Mouse (Mus musculus): Measurements from ENCODE around the gene Gm8764. TPM values are rescaled to one million over a fixed set of nuclear protein-coding genes. Genes with fewer than 3 reads are reported as not detected.
"Not testable (repeated sequence)": the region's sequence is repeated elsewhere in the genome, so short reads cannot be mapped to it uniquely, and the experiment has no call there.

Gm8764 gene
- not detected in 2 replicates for polyA plus RNA-seq (2012; ENCODE audit: insufficient read depth, insufficient read length, missing spikeins)

DNA sequence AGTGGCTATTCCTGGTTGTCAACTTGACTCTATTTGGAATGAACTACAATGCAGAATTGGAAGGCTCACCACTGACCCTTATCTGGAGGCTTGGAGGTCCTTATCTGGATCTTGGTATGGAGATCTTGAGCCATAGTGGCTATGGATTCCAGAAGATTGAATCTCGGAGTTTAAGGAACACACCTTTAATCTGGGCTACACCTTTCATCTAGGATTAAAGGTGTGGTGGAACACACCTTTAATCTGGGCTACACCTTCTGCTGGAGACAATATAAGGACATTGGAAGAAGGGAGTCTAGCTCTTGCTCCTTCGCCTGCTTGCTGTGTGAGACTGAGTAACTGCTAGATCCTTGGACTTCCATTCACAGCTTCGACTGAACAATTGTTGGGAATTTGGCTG, at the start of gene Gm8764:
Gene Gm8764, plus strand, starts transcription at position 301 of the 400 bp plus-strand sequence.
- H3K4me3 ChIP-seq (ENCODE audit: insufficient read depth, low read depth, low read length); H3K27ac ChIP-seq (replicated peaks; ENCODE audit: low read depth, low read length); H3K4me1 ChIP-seq (ENCODE audit: control insufficient read depth, insufficient read depth, insufficient read length, low read length): not testable (repeated sequence)

DNA sequence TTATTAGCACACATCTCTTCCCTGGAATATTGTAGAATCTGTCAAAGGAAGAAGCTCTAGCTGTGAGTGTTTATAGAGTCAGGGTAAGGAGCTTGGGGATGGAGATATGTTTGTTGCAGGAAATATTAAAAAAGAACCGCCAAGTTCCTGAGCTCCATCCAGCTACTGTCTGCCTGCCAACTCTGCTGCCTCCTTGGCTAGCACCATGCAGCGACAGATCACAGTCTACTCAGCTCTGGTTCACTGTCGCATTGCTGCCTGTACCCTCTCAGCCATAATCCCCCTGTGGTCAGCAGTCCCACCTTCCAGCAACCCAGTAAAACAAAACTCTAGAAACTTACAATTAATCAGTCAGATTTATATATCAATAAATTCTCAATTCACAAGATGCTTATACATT, 49.8 kb upstream of the Gm8764 start:
- Histone ChIP-seq H3K4me1 (ENCODE audit: control insufficient read depth, insufficient read depth, insufficient read length, low read length) (no peaks in the 10 kb centered on the region), H3K4me3 (ENCODE audit: insufficient read depth, low read depth, low read length) (no peak overlapping the region), H3K27ac (replicated peaks; ENCODE audit: low read depth, low read length) (no peak overlapping the region)

DNA sequence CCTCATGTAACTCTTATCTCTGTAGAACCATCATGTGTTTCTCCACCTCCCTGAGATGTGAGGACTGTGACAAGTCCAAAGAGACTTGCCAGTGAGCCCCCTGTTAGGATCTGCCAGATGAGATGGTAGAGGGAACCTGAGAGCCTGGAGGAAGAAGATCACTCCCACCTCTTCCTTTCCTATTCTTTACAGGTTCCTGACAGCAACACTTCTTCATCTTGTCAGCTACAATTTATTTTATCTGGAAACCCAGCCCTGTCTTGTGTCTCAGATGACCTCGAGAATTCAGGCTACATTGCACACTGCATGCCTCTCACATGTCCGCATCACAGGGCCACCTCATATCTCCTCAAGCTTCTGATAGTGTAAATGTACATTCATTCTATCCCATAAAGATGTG, 41.5 kb upstream of the Gm8764 start:
- Histone ChIP-seq H3K4me3 (ENCODE audit: insufficient read depth, low read depth, low read length) (no peak overlapping the region), H3K4me1 (ENCODE audit: control insufficient read depth, insufficient read depth, insufficient read length, low read length) (no peaks in the 10 kb centered on the region), H3K27ac (replicated peaks; ENCODE audit: low read depth, low read length) (no peak overlapping the region)

DNA sequence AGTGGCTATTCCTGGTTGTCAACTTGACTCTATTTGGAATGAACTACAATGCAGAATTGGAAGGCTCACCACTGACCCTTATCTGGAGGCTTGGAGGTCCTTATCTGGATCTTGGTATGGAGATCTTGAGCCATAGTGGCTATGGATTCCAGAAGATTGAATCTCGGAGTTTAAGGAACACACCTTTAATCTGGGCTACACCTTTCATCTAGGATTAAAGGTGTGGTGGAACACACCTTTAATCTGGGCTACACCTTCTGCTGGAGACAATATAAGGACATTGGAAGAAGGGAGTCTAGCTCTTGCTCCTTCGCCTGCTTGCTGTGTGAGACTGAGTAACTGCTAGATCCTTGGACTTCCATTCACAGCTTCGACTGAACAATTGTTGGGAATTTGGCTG, 17.1 kb upstream of the Gm8764 start, which contains the start of gene Gm21293:
Gene Gm21293, plus strand, starts transcription at position 301 of the 400 bp plus-strand sequence.
- not testable (repeated sequence) for H3K27ac ChIP-seq (replicated peaks; ENCODE audit: low read depth, low read length); H3K4me3 ChIP-seq (ENCODE audit: insufficient read depth, low read depth, low read length); H3K4me1 ChIP-seq (ENCODE audit: control insufficient read depth, insufficient read depth, insufficient read length, low read length)

DNA sequence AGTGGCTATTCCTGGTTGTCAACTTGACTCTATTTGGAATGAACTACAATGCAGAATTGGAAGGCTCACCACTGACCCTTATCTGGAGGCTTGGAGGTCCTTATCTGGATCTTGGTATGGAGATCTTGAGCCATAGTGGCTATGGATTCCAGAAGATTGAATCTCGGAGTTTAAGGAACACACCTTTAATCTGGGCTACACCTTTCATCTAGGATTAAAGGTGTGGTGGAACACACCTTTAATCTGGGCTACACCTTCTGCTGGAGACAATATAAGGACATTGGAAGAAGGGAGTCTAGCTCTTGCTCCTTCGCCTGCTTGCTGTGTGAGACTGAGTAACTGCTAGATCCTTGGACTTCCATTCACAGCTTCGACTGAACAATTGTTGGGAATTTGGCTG, 8.6 kb upstream of the Gm8764 start, which contains the start of gene Gm6763:
Gene Gm6763, plus strand, starts transcription at position 301 of the 400 bp plus-strand sequence.
- not testable (repeated sequence) for H3K27ac ChIP-seq (replicated peaks; ENCODE audit: low read depth, low read length); H3K4me1 ChIP-seq (ENCODE audit: control insufficient read depth, insufficient read depth, insufficient read length, low read length); H3K4me3 ChIP-seq (ENCODE audit: insufficient read depth, low read depth, low read length)

DNA sequence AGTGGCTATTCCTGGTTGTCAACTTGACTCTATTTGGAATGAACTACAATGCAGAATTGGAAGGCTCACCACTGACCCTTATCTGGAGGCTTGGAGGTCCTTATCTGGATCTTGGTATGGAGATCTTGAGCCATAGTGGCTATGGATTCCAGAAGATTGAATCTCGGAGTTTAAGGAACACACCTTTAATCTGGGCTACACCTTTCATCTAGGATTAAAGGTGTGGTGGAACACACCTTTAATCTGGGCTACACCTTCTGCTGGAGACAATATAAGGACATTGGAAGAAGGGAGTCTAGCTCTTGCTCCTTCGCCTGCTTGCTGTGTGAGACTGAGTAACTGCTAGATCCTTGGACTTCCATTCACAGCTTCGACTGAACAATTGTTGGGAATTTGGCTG, 8.4 kb downstream of the Gm8764 start, which contains the start of gene Gm21304:
Gene Gm21304, plus strand, starts transcription at position 301 of the 400 bp plus-strand sequence.
- not testable (repeated sequence) for H3K27ac ChIP-seq (replicated peaks; ENCODE audit: low read depth, low read length); H3K4me3 ChIP-seq (ENCODE audit: insufficient read depth, low read depth, low read length); H3K4me1 ChIP-seq (ENCODE audit: control insufficient read depth, insufficient read depth, insufficient read length, low read length)

DNA sequence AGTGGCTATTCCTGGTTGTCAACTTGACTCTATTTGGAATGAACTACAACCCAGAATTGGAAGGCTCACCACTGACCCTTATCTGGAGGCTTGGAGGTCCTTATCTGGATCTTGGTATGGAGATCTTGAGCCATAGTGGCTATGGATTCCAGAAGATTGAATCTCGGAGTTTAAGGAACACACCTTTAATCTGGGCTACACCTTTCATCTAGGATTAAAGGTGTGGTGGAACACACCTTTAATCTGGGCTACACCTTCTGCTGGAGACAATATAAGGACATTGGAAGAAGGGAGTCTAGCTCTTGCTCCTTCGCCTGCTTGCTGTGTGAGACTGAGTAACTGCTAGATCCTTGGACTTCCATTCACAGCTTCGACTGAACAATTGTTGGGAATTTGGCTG, 16.9 kb downstream of the Gm8764 start, which contains the start of gene Gm21312:
Gene Gm21312, plus strand, starts transcription at position 301 of the 400 bp plus-strand sequence.
- H3K27ac ChIP-seq (replicated peaks; ENCODE audit: low read depth, low read length); H3K4me1 ChIP-seq (ENCODE audit: control insufficient read depth, insufficient read depth, insufficient read length, low read length); H3K4me3 ChIP-seq (ENCODE audit: insufficient read depth, low read depth, low read length): not testable (repeated sequence)

DNA sequence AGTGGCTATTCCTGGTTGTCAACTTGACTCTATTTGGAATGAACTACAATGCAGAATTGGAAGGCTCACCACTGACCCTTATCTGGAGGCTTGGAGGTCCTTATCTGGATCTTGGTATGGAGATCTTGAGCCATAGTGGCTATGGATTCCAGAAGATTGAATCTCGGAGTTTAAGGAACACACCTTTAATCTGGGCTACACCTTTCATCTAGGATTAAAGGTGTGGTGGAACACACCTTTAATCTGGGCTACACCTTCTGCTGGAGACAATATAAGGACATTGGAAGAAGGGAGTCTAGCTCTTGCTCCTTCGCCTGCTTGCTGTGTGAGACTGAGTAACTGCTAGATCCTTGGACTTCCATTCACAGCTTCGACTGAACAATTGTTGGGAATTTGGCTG, 25.4 kb downstream of the Gm8764 start, which contains the start of gene Gm20765:
Gene Gm20765, plus strand, starts transcription at position 301 of the 400 bp plus-strand sequence.
- not testable (repeated sequence) for H3K4me1 ChIP-seq (ENCODE audit: control insufficient read depth, insufficient read depth, insufficient read length, low read length); H3K4me3 ChIP-seq (ENCODE audit: insufficient read depth, low read depth, low read length); H3K27ac ChIP-seq (replicated peaks; ENCODE audit: low read depth, low read length)

DNA sequence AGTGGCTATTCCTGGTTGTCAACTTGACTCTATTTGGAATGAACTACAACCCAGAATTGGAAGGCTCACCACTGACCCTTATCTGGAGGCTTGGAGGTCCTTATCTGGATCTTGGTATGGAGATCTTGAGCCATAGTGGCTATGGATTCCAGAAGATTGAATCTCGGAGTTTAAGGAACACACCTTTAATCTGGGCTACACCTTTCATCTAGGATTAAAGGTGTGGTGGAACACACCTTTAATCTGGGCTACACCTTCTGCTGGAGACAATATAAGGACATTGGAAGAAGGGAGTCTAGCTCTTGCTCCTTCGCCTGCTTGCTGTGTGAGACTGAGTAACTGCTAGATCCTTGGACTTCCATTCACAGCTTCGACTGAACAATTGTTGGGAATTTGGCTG, 33.9 kb downstream of the Gm8764 start, which contains the start of gene Gm4340:
Gene Gm4340, plus strand, starts transcription at position 301 of the 400 bp plus-strand sequence.
- H3K27ac ChIP-seq (replicated peaks; ENCODE audit: low read depth, low read length); H3K4me1 ChIP-seq (ENCODE audit: control insufficient read depth, insufficient read depth, insufficient read length, low read length); H3K4me3 ChIP-seq (ENCODE audit: insufficient read depth, low read depth, low read length): not testable (repeated sequence)

DNA sequence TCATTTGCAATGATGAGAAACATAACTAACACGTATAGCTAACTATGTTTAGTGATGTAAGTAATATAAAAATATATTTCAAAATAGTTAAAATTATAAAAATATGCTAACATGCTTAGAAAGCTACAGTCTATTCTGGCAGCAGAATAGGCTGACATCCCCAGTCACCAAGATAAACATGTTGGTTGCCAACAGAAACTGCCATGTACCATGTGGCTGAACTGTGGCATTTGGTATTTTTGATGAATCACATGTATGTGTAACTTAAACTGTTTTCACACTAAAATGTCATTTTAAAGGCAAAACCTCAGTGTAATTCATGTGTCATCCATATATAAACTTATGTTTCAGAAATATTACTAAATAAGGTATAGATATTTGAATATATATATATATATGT, 49.8 kb downstream of the Gm8764 start:
- H3K27ac ChIP-seq (replicated peaks; ENCODE audit: low read depth, low read length), result no peak overlapping the region
- no peak overlapping the region for H3K4me3 ChIP-seq (ENCODE audit: insufficient read depth, low read depth, low read length)
- no peaks in the 10 kb centered on the region for H3K4me1 ChIP-seq (ENCODE audit: control insufficient read depth, insufficient read depth, insufficient read length, low read length)

DNA sequence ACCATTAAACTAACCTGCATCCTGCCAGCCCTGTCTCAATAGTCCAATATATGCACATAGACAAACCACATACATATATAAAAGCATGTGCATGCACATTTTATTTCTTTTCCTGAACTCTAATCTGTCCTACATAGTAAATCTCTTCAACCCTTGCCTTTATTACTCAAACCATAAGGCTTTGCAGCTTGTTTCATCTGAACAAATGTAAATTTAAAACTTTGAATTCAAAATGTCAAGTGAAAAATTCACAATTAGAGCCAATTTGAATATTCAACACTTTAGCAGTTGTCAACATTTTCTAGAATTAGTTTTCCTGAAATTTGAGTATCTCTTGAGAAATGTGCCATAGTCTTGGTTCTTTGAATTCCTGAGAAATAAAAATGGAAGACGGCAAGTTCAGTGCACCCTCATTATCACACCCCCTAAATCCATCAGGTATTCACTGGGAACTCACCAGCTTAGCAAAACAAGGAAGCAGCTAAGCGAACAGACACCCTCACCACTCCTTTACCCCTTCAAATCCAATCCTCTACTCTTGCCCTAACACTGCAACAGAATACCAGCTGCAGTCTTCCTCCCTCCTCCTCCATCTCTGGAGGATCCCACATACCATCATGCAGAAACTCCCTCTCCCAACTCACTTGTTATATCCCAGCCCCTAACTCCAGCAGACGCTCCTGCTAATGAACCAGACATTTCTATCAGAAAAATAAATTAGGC, 50.6 kb downstream of the Gm8764 start:
- Histone ChIP-seq H3K4me1 (ENCODE audit: control insufficient read depth, insufficient read depth, insufficient read length, low read length) (no peaks in the 10 kb centered on the region), H3K27ac (replicated peaks; ENCODE audit: low read depth, low read length) (no peak overlapping the region), H3K4me3 (ENCODE audit: insufficient read depth, low read depth, low read length) (no peak overlapping the region)

Other genes starting within 250 kb of the Gm8764 start
- gene Gm21293, start 17.0 kb upstream of the Gm8764 start, polyA plus RNA-seq (2012; ENCODE audit: insufficient read depth, insufficient read length, missing spikeins), result not detected in 2 replicates
- not detected in 2 replicates for gene Gm6763, start 8.5 kb upstream of the Gm8764 start, polyA plus RNA-seq (2012; ENCODE audit: insufficient read depth, insufficient read length, missing spikeins)
- not detected in 2 replicates for gene Gm21304, start 8.5 kb downstream of the Gm8764 start, polyA plus RNA-seq (2012; ENCODE audit: insufficient read depth, insufficient read length, missing spikeins)
- gene Gm21312, start 17.0 kb downstream of the Gm8764 start, polyA plus RNA-seq (2012; ENCODE audit: insufficient read depth, insufficient read length, missing spikeins), result not detected in 2 replicates
- gene Gm20765, start 25.5 kb downstream of the Gm8764 start, polyA plus RNA-seq (2012; ENCODE audit: insufficient read depth, insufficient read length, missing spikeins), result not detected in 2 replicates
- gene Gm4340, start 34.0 kb downstream of the Gm8764 start, polyA plus RNA-seq (2012; ENCODE audit: insufficient read depth, insufficient read length, missing spikeins), result not detected in 2 replicates

Data from brown adipose tissue, adult 24 weeks (tissue).